ENCODE assay signal across 10 mouse cellular contexts in the genomic region with DNA sequence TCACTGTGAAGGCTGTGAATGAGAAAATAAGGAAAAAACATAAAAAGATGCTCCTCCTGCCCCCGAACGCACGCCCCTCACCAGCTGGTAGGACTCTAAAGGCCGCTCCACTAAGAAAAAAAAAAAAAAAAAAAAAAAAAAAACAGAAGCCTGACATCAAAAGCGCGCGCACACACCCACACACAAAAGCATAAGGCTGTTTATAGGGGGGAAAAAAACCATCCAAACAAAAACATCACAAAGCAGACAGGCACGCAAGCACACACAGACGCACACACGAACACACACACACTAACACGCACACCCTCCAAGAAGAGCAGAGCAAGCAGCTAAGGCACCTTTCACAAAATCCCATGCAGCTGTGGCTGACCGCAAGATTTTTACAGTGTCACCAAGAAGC. TPM values are rescaled to one million over a fixed set of nuclear protein-coding genes. Genes with fewer than 3 reads are reported as not detected.
DNase-seq lines count a peak whose midpoint lies in the region; ATAC-seq lines count a peak whose summit lies in the region.
"Had no signal": no experiment of that assay in that cellular context is flagged by ENCODE, and none has a peak within 500 bp of the region (broad histone marks: within the 10 kb centered on the region; RNA-seq: fewer than 3 reads in every experiment).

No protein-coding gene starts in this region.

- H3K9ac ChIP-seq in heart, embryonic 12.5 days = no peak overlapping the region
- no peak overlapping the region for H3K9ac ChIP-seq in forebrain, embryonic 14.5 days (ENCODE audit: low read length)
- H3K9ac ChIP-seq: liver, embryonic 14.5 days had no signal

- H3K9me3 ChIP-seq in heart, embryonic 12.5 days (replicated peaks) = no peaks in the 10 kb centered on the region
- no peaks in the 10 kb centered on the region for H3K9me3 ChIP-seq in forebrain, embryonic 14.5 days (replicated peaks; ENCODE audit: control insufficient read depth, low read length)

- H3K36me3 ChIP-seq in heart, embryonic 12.5 days = no peaks in the 10 kb centered on the region
- H3K36me3 ChIP-seq in forebrain, embryonic 14.5 days (ENCODE audit: control insufficient read depth, insufficient read depth, low read length) = no peaks in the 10 kb centered on the region

- DNase-seq in heart, postnatal 4 days = no peak
- peak; percentile 1 for DNase-seq in R1 (ENCODE audit: low read depth, low spot score)
- peak; percentile 31 for DNase-seq in forebrain, embryonic 14.5 days (ENCODE audit: low spot score)
- peak; percentile 3 for DNase-seq in mesoderm, embryonic 11.5 days (ENCODE audit: low read depth, low spot score)
- no peak for DNase-seq in testis, postnatal 10 days (ENCODE audit: low spot score)
- no peak for DNase-seq in adrenal gland, adult 2 months
- DNase-seq in adrenal gland, adult (ENCODE audit: inconsistent age in 2 of 2, low spot score in 1 of 2) = no peak

- peak overlapping the region; percentile 62 for H3K4me2 ChIP-seq in heart, embryonic 12.5 days
- H3K4me2 ChIP-seq in forebrain, embryonic 14.5 days (ENCODE audit: low read length) = peak overlapping the region; percentile 45

- H3K27ac ChIP-seq in heart, embryonic 12.5 days (ENCODE audit: poor library complexity, severe bottlenecking) = no peak overlapping the region
- H3K27ac ChIP-seq in forebrain, embryonic 14.5 days (ENCODE audit: low read depth, low read length) = no peak overlapping the region
- H3K27ac ChIP-seq: liver, embryonic 14.5 days had no signal

- H3K27me3 ChIP-seq in heart, embryonic 12.5 days (replicated peaks) = no peaks in the 10 kb centered on the region
- H3K27me3 ChIP-seq in forebrain, embryonic 14.5 days (replicated peaks; ENCODE audit: control insufficient read depth, insufficient read depth, low read length) = no peaks in the 10 kb centered on the region

- WGBS in heart, embryonic 12.5 days = 23% methylated on average over 12 of the region's 12 CpGs
- 35% methylated on average over 11 of the region's 12 CpGs for WGBS in forebrain, embryonic 14.5 days

- H3K4me1 ChIP-seq in heart, embryonic 12.5 days (replicated peaks) = no peaks in the 10 kb centered on the region
- H3K4me1 ChIP-seq in forebrain, embryonic 14.5 days (ENCODE audit: control insufficient read depth, insufficient read depth, low read length) = no peaks in the 10 kb centered on the region

- peak overlapping the region; percentile 34 for H3K4me3 ChIP-seq in heart, embryonic 12.5 days
- H3K4me3 ChIP-seq in forebrain, embryonic 14.5 days (ENCODE audit: low read depth, low read length) = peak overlapping the region; percentile 29
- H3K4me3 ChIP-seq: erythroblast, embryonic 14.5 days had no signal

- no peak for ATAC-seq in heart, embryonic 12.5 days (ENCODE audit: insufficient number of reproducible peaks, low FRiP score)
- no peak for ATAC-seq in forebrain, embryonic 14.5 days

RNA-seq across cellular contexts. Expression of a gene that starts 1.1 kb away (rescaled TPM):
- polyA plus RNA-seq in heart, embryonic 12.5 days (2016; fragmentation: Nextera tagmentation; extraction: Ambion mirVana) = 5.0 and 5.9 TPM in 2 replicates
- total RNA-seq in heart, postnatal 4 days (2021) = 1 to 10 TPM; 1.2 to 1.4 TPM
- polyA plus RNA-seq in forebrain, embryonic 14.5 days (2014; fragmentation: Nextera tagmentation; extraction: Ambion mirVana) = 52.5 and 64.9 TPM in 2 replicates
- total RNA-seq in adrenal gland, adult 2 months (2021) = 1 to 10 TPM; 2.7 to 5.6 TPM
- 3.5 and 4.6 TPM in 2 replicates for polyA plus RNA-seq in adrenal gland, adult 2 months (2012; rRNA removed)
- polyA plus RNA-seq: erythroblast, embryonic 14.5 days had no signal

Comparison
In these comparisons a context has a peak if more than half of its experiments do, and no peak if none do; other contexts are left out.
1. DNase-seq: peak in R1 (single experiment), forebrain, embryonic 14.5 days (single experiment) and mesoderm, embryonic 11.5 days (single experiment); none in heart, postnatal 4 days (single experiment), testis, postnatal 10 days (single experiment), adrenal gland, adult 2 months (single experiment) and adrenal gland, adult (0 of 2).